Comparison of ENCODE assay signal across 24 mouse cellular contexts in genomic region chr5:122520254-122521129, GRCm38 (mm10). TPM values are rescaled to one million over a fixed set of nuclear protein-coding genes. Genes with fewer than 3 reads are reported as not detected.
A peak's percentile ranks its signal among the peaks of the same experiment; 100 is the strongest.
DNase-seq lines count a peak whose midpoint lies in the region; ATAC-seq and TF ChIP-seq lines count a peak whose summit lies in the region.
"Had no signal": no experiment of that assay in that cellular context is flagged by ENCODE, and none has a peak within 500 bp of the region (broad histone marks: within the 10 kb centered on the region; RNA-seq: fewer than 3 reads in every experiment).

No protein-coding gene starts in this region.

- ATAC-seq in lung, postnatal 0 days = no peak
- peak; percentile 87 for ATAC-seq in heart, postnatal 0 days (ENCODE audit: insufficient read depth, low read depth)
- ATAC-seq in activated CD4-positive, CD25-positive, alpha-beta regulatory T cell, adult 4 months = no peak
- ATAC-seq: forebrain, postnatal 0 days; midbrain, embryonic 15.5 days had no signal

- DNase-seq in kidney, postnatal 25 days = peak; percentile 31 to 52
- no peak for DNase-seq in kidney, adult 9 months
- DNase-seq in lung, postnatal 0 days (ENCODE audit: low spot score) = no peak
- no peak for DNase-seq in lung, postnatal 25 days (ENCODE audit: low spot score)
- DNase-seq in heart, postnatal 0 days (ENCODE audit: low spot score) = no peak
- no peak for DNase-seq in retina, postnatal 1 day
- no peak for DNase-seq in spleen, adult 18-20 months
- DNase-seq: adrenal gland, postnatal 36 days; cerebellum, adult 11-12 months; cerebellum, postnatal 25 days; embryo, embryonic 11 days; forebrain, postnatal 0 days; kidney, adult 11 months; layer of hippocampus, postnatal 36 days; lung, postnatal 10 days had no signal

- H3K4me2 ChIP-seq in lung, postnatal 0 days (replicated peaks; ENCODE audit: low read depth, low read length) = no peak overlapping the region
- H3K4me2 ChIP-seq in heart, postnatal 0 days (ENCODE audit: low read depth, low read length) = 0 out of 2 replicates have a peak overlapping the region, but pooled peaks have one; percentile 14
- H3K4me2 ChIP-seq: hindbrain, embryonic 14.5 days; limb, embryonic 13.5 days; midbrain, embryonic 15.5 days; neural tube, embryonic 15.5 days had no signal

- no peak for TF ChIP-seq EP300 in lung, postnatal 0 days (IDR thresholded peaks at IDR 0.05)
- no peak for TF ChIP-seq EP300 in heart, postnatal 0 days (IDR thresholded peaks at IDR 0.05; ENCODE audit: low read depth)

- 0 out of 2 replicates have a peak, but pooled peaks cover 4% of the 10 kb centered on the region for H3K27me3 ChIP-seq in lung, postnatal 0 days (replicated peaks; ENCODE audit: insufficient read depth, low read length)
- H3K27me3 ChIP-seq in heart, postnatal 0 days (ENCODE audit: control insufficient read depth, insufficient read depth, low read length) = no peaks in the 10 kb centered on the region
- H3K27me3 ChIP-seq: limb, embryonic 13.5 days; midbrain, embryonic 15.5 days; neural tube, embryonic 15.5 days had no signal

- H3K4me3 ChIP-seq in lung, postnatal 0 days (ENCODE audit: low read depth, low read length) = no peak overlapping the region
- no peak overlapping the region for H3K4me3 ChIP-seq in heart, postnatal 0 days (ENCODE audit: low read depth, low read length)
- H3K4me3 ChIP-seq: layer of hippocampus, adult 2 months; limb, embryonic 13.5 days; midbrain, embryonic 15.5 days; myocyte; neural tube, embryonic 15.5 days had no signal

- no peaks in the 10 kb centered on the region for H3K9me3 ChIP-seq in lung, postnatal 0 days (ENCODE audit: low read length)
- H3K9me3 ChIP-seq in heart, postnatal 0 days (replicated peaks; ENCODE audit: control insufficient read depth, low read length) = no peaks in the 10 kb centered on the region
- H3K9me3 ChIP-seq: G1E; limb, embryonic 13.5 days; midbrain, embryonic 15.5 days; neural tube, embryonic 15.5 days had no signal

- WGBS in lung, postnatal 0 days = 27% methylated on average over 23 of the region's 23 CpGs
- 23% methylated on average over 23 of the region's 23 CpGs for WGBS in heart, postnatal 0 days

- no peak overlapping the region for H3K27ac ChIP-seq in lung, postnatal 0 days (ENCODE audit: low read length)
- peak overlapping the region; percentile 94 for H3K27ac ChIP-seq in heart, postnatal 0 days (ENCODE audit: low read depth)
- H3K27ac ChIP-seq: hindbrain, embryonic 14.5 days; kidney, postnatal 0 days; layer of hippocampus, adult 2 months; limb, embryonic 13.5 days; midbrain, embryonic 15.5 days; neural tube, embryonic 15.5 days had no signal

- peaks cover 2% of the 10 kb centered on the region; the same call in 1 of the 2 replicates for H3K4me1 ChIP-seq in lung, postnatal 0 days (ENCODE audit: insufficient read depth, low read depth, low read length)
- H3K4me1 ChIP-seq in heart, postnatal 0 days (ENCODE audit: control insufficient read depth, insufficient read depth) = peaks cover 50% of the 10 kb centered on the region
- H3K4me1 ChIP-seq: midbrain, embryonic 15.5 days had no signal

- no peak overlapping the region for H3K9ac ChIP-seq in lung, postnatal 0 days (replicated peaks; ENCODE audit: low read depth)
- H3K9ac ChIP-seq in heart, postnatal 0 days (replicated peaks; ENCODE audit: low read depth, low read length) = no peak overlapping the region
- H3K9ac ChIP-seq: forebrain, postnatal 0 days; hindbrain, embryonic 14.5 days; limb, embryonic 13.5 days; midbrain, embryonic 15.5 days; neural tube, embryonic 15.5 days had no signal

- H3K36me3 ChIP-seq in lung, postnatal 0 days (ENCODE audit: insufficient read depth, low read length) = no peaks in the 10 kb centered on the region
- no peaks in the 10 kb centered on the region for H3K36me3 ChIP-seq in heart, postnatal 0 days (replicated peaks; ENCODE audit: control insufficient read depth, insufficient read depth, low read length)
- H3K36me3 ChIP-seq: G1E; limb, embryonic 13.5 days; midbrain, embryonic 15.5 days; neural tube, embryonic 15.5 days had no signal

- TF ChIP-seq CTCF in lung, postnatal 0 days (IDR thresholded peaks at IDR 0.05) = 0 out of 2 replicates have a peak, but pooled peaks have one; percentile 3
- 0 out of 2 replicates have a peak, but pooled peaks have one; percentile 7 for TF ChIP-seq CTCF in heart, postnatal 0 days (IDR thresholded peaks at IDR 0.05; ENCODE audit: low read depth)

RNA-seq across cellular contexts. Expression of gene Atp2a2, which starts 18.5 kb away (rescaled TPM):
- 27.4 and 32.4 TPM in 2 replicates for polyA plus RNA-seq in lung, postnatal 0 days (2015; fragmentation: Nextera tagmentation; extraction: Ambion mirVana)
- total RNA-seq in heart, postnatal 0 days (2014; rRNA removed; ENCODE audit: low replicate concordance) = 2,277 and 2,295 TPM in 2 replicates
- 706 and 785 TPM in 2 replicates for polyA plus RNA-seq in heart, postnatal 0 days (2015; fragmentation: Nextera tagmentation; extraction: Ambion mirVana)
- 10 to 100 TPM; 14.0 to 17.6 TPM for polyA plus RNA-seq in activated CD4-positive, CD25-positive, alpha-beta regulatory T cell, adult 4 months (2017; shearing (Covaris generic))

Comparison
In these comparisons a context has a peak if more than half of its experiments do, and no peak if none do; other contexts are left out.
1. DNase-seq: peak in kidney, postnatal 25 days (2 of 2); none in kidney, adult 9 months (single experiment), lung, postnatal 0 days (single experiment), lung, postnatal 25 days (single experiment), heart, postnatal 0 days (single experiment), retina, postnatal 1 day (single experiment) and spleen, adult 18-20 months (0 of 2).
2. RNA of gene Atp2a2, which starts 18.5 kb away (polyA plus RNA-seq): 706 to 785 TPM in heart, postnatal 0 days; 27.4 to 32.4 TPM in lung, postnatal 0 days and 14.0 to 17.6 TPM in activated CD4-positive, CD25-positive, alpha-beta regulatory T cell, adult 4 months; every median in the first group is over 10 times any median in the second.